In the genomic region with DNA sequence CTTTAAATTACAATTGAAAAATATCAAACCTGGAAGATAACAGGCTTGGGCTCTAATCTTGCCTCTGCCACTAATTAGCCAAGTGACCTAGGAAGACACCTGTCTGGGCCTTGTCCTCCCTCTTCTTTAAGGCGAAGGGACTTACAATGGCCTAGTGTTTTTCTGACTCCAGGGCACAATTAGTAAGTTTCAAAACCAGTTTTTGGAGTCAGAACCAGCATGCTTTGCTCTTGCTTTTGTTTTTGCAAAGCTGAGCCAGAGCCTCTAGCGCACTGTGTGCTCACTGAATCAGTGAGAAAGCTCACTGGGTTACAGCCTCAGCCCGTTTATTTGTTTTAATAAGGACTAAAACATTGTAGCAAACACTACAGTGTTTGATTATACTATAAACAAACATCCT, we compare ENCODE assay signal across 27 mouse cellular contexts. TPM values are rescaled to one million over a fixed set of nuclear protein-coding genes. Genes with fewer than 3 reads are reported as not detected.
DNase-seq lines count a peak whose midpoint lies in the region; ATAC-seq and TF ChIP-seq lines count a peak whose summit lies in the region.
"Had no signal": no experiment of that assay in that cellular context is flagged by ENCODE, and none has a peak within 500 bp of the region (broad histone marks: within the 10 kb centered on the region; RNA-seq: fewer than 3 reads in every experiment).

No protein-coding gene starts in this region.

- H3K4me1 ChIP-seq in liver, adult 2 months (ENCODE audit: control insufficient read depth, insufficient read depth, low read length): peaks cover 25% of the 10 kb centered on the region
- no peaks in the 10 kb centered on the region; the same call in 1 of the 2 replicates for H3K4me1 ChIP-seq in liver, embryonic 11.5 days (replicated peaks; ENCODE audit: control insufficient read depth, insufficient read depth, low read length)
- no peaks in the 10 kb centered on the region for H3K4me1 ChIP-seq in embryonic facial prominence, embryonic 14.5 days (ENCODE audit: control insufficient read depth, insufficient read depth, low read length)
- H3K4me1 ChIP-seq in olfactory bulb, adult 2 months (ENCODE audit: control insufficient read depth, insufficient read depth, low read length): no peaks in the 10 kb centered on the region; the same call in 1 of the 2 replicates
- H3K4me1 ChIP-seq in heart, embryonic 12.5 days (replicated peaks): no peaks in the 10 kb centered on the region
- H3K4me1 ChIP-seq: heart, embryonic 13.5 days had no signal

- H3K27ac ChIP-seq in gastrocnemius, adult 2 months: peak overlapping the region; percentile 53
- peak overlapping the region; percentile 82 for H3K27ac ChIP-seq in liver, adult 2 months (replicated peaks; ENCODE audit: insufficient read depth, low read depth, low read length)
- no peak overlapping the region for H3K27ac ChIP-seq in liver, embryonic 11.5 days (ENCODE audit: low read depth, low read length)
- 0 out of 2 replicates have a peak overlapping the region, but pooled peaks have one; percentile 3 for H3K27ac ChIP-seq in embryonic facial prominence, embryonic 14.5 days (replicated peaks; ENCODE audit: low read depth, low read length)
- 0 out of 2 replicates have a peak overlapping the region, but pooled peaks have one; percentile 15 for H3K27ac ChIP-seq in olfactory bulb, adult 2 months (ENCODE audit: insufficient read depth, low read depth, low read length)
- H3K27ac ChIP-seq in heart, embryonic 12.5 days (ENCODE audit: poor library complexity, severe bottlenecking): no peak overlapping the region
- H3K27ac ChIP-seq: heart, embryonic 13.5 days; hindbrain, embryonic 12.5 days; limb, embryonic 15.5 days; midbrain, embryonic 12.5 days; stomach, postnatal 0 days had no signal

- H3K36me3 ChIP-seq in liver, adult 2 months (ENCODE audit: control insufficient read depth, insufficient read depth, low read length): no peaks in the 10 kb centered on the region
- H3K36me3 ChIP-seq in liver, embryonic 11.5 days (ENCODE audit: control insufficient read depth, insufficient read depth, low read length): no peaks in the 10 kb centered on the region
- H3K36me3 ChIP-seq in embryonic facial prominence, embryonic 14.5 days (ENCODE audit: control insufficient read depth, insufficient read depth, low read length): no peaks in the 10 kb centered on the region
- no peaks in the 10 kb centered on the region for H3K36me3 ChIP-seq in heart, embryonic 12.5 days
- H3K36me3 ChIP-seq: G1E; heart, embryonic 13.5 days; hindbrain, embryonic 12.5 days; limb, embryonic 15.5 days; midbrain, embryonic 12.5 days had no signal

- DNase-seq in gastrocnemius, adult 2 months: no peak
- no peak for DNase-seq in gastrocnemius, postnatal 36 days
- peak; percentile 71 for DNase-seq in liver, adult 2 months (ENCODE audit: extremely low read depth, low read depth, low spot score)
- no peak for DNase-seq in liver, embryonic 11.5 days (ENCODE audit: low spot score)
- no peak for DNase-seq in embryonic facial prominence, embryonic 14.5 days (ENCODE audit: low spot score)
- DNase-seq: adrenal gland, adult 8-10 months; B cell, adult 2 months; cerebellum, adult 9-11 months; gastrocnemius, postnatal 10 days; heart, adult 18-20 months; kidney, adult 18-20 months; kidney, postnatal 36 days; lung, adult 18-20 months; lung, postnatal 10 days; thymus, adult 2 months; thymus, postnatal 4 days had no signal

- H3K4me3 ChIP-seq in gastrocnemius, adult 2 months: no peak overlapping the region
- no peak overlapping the region for H3K4me3 ChIP-seq in liver, adult 2 months (ENCODE audit: insufficient read depth, low read depth, low read length)
- H3K4me3 ChIP-seq in liver, embryonic 11.5 days (ENCODE audit: low read depth, low read length): no peak overlapping the region
- H3K4me3 ChIP-seq in embryonic facial prominence, embryonic 14.5 days (ENCODE audit: low read depth, low read length): no peak overlapping the region
- no peak overlapping the region for H3K4me3 ChIP-seq in olfactory bulb, adult 2 months (ENCODE audit: insufficient read depth, low read depth, low read length)
- no peak overlapping the region for H3K4me3 ChIP-seq in heart, embryonic 12.5 days
- H3K4me3 ChIP-seq: erythroblast, embryonic 14.5 days; heart, embryonic 13.5 days; hindbrain, embryonic 12.5 days; limb, embryonic 15.5 days; midbrain, embryonic 12.5 days had no signal

- ATAC-seq in liver, embryonic 11.5 days (replicated peaks; ENCODE audit: low FRiP score): no peak
- no peak for ATAC-seq in embryonic facial prominence, embryonic 14.5 days (ENCODE audit: low read depth)
- no peak for ATAC-seq in heart, embryonic 12.5 days (ENCODE audit: insufficient number of reproducible peaks, low FRiP score)
- ATAC-seq: inflammation-experienced regulatory T-cells, adult 6 months had no signal

- H3K9ac ChIP-seq in liver, adult 2 months (ENCODE audit: low read depth, low read length): no peak overlapping the region
- no peak overlapping the region for H3K9ac ChIP-seq in liver, embryonic 11.5 days (ENCODE audit: low read depth, low read length)
- H3K9ac ChIP-seq in embryonic facial prominence, embryonic 14.5 days (ENCODE audit: low read depth, low read length): no peak overlapping the region
- no peak overlapping the region for H3K9ac ChIP-seq in heart, embryonic 12.5 days
- H3K9ac ChIP-seq: heart, embryonic 13.5 days; hindbrain, embryonic 12.5 days; limb, embryonic 15.5 days; midbrain, embryonic 12.5 days had no signal

- no peak for TF ChIP-seq CTCF in gastrocnemius, adult 2 months (IDR thresholded peaks at IDR 0.05)
- no peak for TF ChIP-seq CTCF in liver, adult 2 months (IDR thresholded peaks at IDR 0.05; ENCODE audit: low read depth, low read length)
- no peak for TF ChIP-seq CTCF in olfactory bulb, adult 2 months (IDR thresholded peaks at IDR 0.05; ENCODE audit: insufficient read depth, low read depth, low read length)

- WGBS in liver, adult 2 months: 35% methylated on average over 3 of the region's 3 CpGs
- WGBS in liver, embryonic 11.5 days: 80% methylated on average over 3 of the region's 3 CpGs
- WGBS in embryonic facial prominence, embryonic 14.5 days: 50% methylated on average over 3 of the region's 3 CpGs
- WGBS in olfactory bulb, adult 2 months: 23% methylated on average over 3 of the region's 3 CpGs
- 70% methylated on average over 3 of the region's 3 CpGs for WGBS in heart, embryonic 12.5 days

- intact Hi-C loops in gastrocnemius, adult 2 months (cut with DNase I): no loop called here
- intact Hi-C loops in gastrocnemius, postnatal 36 days (cut with DNase I): loop anchor here (10.0 kb wide), 1 partner anchor 110 kb away; the partner anchor contains the start of gene Fam186a

- TF ChIP-seq POLR2A in liver, adult 2 months (IDR thresholded peaks at IDR 0.05; ENCODE audit: extremely low read depth, insufficient read depth, low read length): no peak
- no peak for TF ChIP-seq POLR2A in olfactory bulb, adult 2 months (IDR thresholded peaks at IDR 0.05; ENCODE audit: insufficient read depth, low read depth, low read length)

- H3K27me3 ChIP-seq in liver, adult 2 months (ENCODE audit: control insufficient read depth, insufficient read depth, low read length): no peaks in the 10 kb centered on the region
- H3K27me3 ChIP-seq in liver, embryonic 11.5 days (replicated peaks; ENCODE audit: control insufficient read depth, insufficient read depth, low read length): no peaks in the 10 kb centered on the region
- H3K27me3 ChIP-seq in embryonic facial prominence, embryonic 14.5 days (replicated peaks; ENCODE audit: control insufficient read depth, insufficient read depth, low read length): no peaks in the 10 kb centered on the region
- H3K27me3 ChIP-seq in heart, embryonic 12.5 days (replicated peaks): no peaks in the 10 kb centered on the region
- H3K27me3 ChIP-seq: CH12.LX; heart, embryonic 13.5 days; hindbrain, embryonic 12.5 days; limb, embryonic 15.5 days; midbrain, embryonic 12.5 days had no signal

- peaks cover 16% of the 10 kb centered on the region; the same call in 1 of the 2 replicates for H3K79me2 ChIP-seq in liver, adult 2 months (ENCODE audit: control insufficient read depth, insufficient read depth, low read length)

- no peak overlapping the region for H3K4me2 ChIP-seq in liver, embryonic 11.5 days
- no peak overlapping the region for H3K4me2 ChIP-seq in embryonic facial prominence, embryonic 14.5 days (ENCODE audit: low read depth, low read length)
- no peak overlapping the region for H3K4me2 ChIP-seq in heart, embryonic 12.5 days
- H3K4me2 ChIP-seq: heart, embryonic 13.5 days; hindbrain, embryonic 12.5 days; limb, embryonic 15.5 days; midbrain, embryonic 12.5 days had no signal

- no peaks in the 10 kb centered on the region for H3K9me3 ChIP-seq in liver, embryonic 11.5 days (ENCODE audit: control insufficient read depth, low read length)
- H3K9me3 ChIP-seq in embryonic facial prominence, embryonic 14.5 days (ENCODE audit: control insufficient read depth, low read length): no peaks in the 10 kb centered on the region
- H3K9me3 ChIP-seq in heart, embryonic 12.5 days (replicated peaks): no peaks in the 10 kb centered on the region
- H3K9me3 ChIP-seq: G1E; heart, embryonic 13.5 days; hindbrain, embryonic 12.5 days; limb, embryonic 15.5 days; midbrain, embryonic 12.5 days had no signal

RNA-seq across cellular contexts. Expression of gene Lima1, which starts 20.1 kb away (rescaled TPM):
- total RNA-seq in gastrocnemius, adult 2 months (2021): 1 to 10 TPM; 7.9 to 9.8 TPM
- total RNA-seq in gastrocnemius, postnatal 36 days (2021): 10 to 100 TPM in 1 of 2 experiments, 1 to 10 TPM in 1; 9.3 to 10.3 TPM
- total RNA-seq in liver, adult 2 months (2014; rRNA removed): 28.9 and 32.7 TPM in 2 replicates
- 11.2 and 16.0 TPM in 2 replicates for polyA plus RNA-seq in liver, adult 2 months (2012; rRNA removed)
- 19.0 and 19.3 TPM in 2 replicates for polyA plus RNA-seq in liver, embryonic 11.5 days (2014; fragmentation: Nextera tagmentation; extraction: Ambion mirVana)
- polyA plus RNA-seq in embryonic facial prominence, embryonic 14.5 days (2014; fragmentation: Nextera tagmentation; extraction: Ambion mirVana): 66.6 and 72.6 TPM in 2 replicates
- 73.2 TPM in 1 of 2 replicates, not detected in the other for polyA plus RNA-seq in olfactory bulb, adult 2 months (2012; ENCODE audit: insufficient read depth, insufficient read length, low replicate concordance, missing spikeins)
- 24.6 and 25.5 TPM in 2 replicates for polyA plus RNA-seq in heart, embryonic 12.5 days (2016; fragmentation: Nextera tagmentation; extraction: Ambion mirVana)

Comparison
In these comparisons a context has a peak if more than half of its experiments do, and no peak if none do; other contexts are left out.
1. H3K27ac ChIP-seq: peak in gastrocnemius, adult 2 months (single experiment), liver, adult 2 months (single experiment), embryonic facial prominence, embryonic 14.5 days (single experiment) and olfactory bulb, adult 2 months (single experiment); none in liver, embryonic 11.5 days (single experiment) and heart, embryonic 12.5 days (single experiment).